ENCODE assay signal across 8 mouse cellular contexts in the genomic region with DNA sequence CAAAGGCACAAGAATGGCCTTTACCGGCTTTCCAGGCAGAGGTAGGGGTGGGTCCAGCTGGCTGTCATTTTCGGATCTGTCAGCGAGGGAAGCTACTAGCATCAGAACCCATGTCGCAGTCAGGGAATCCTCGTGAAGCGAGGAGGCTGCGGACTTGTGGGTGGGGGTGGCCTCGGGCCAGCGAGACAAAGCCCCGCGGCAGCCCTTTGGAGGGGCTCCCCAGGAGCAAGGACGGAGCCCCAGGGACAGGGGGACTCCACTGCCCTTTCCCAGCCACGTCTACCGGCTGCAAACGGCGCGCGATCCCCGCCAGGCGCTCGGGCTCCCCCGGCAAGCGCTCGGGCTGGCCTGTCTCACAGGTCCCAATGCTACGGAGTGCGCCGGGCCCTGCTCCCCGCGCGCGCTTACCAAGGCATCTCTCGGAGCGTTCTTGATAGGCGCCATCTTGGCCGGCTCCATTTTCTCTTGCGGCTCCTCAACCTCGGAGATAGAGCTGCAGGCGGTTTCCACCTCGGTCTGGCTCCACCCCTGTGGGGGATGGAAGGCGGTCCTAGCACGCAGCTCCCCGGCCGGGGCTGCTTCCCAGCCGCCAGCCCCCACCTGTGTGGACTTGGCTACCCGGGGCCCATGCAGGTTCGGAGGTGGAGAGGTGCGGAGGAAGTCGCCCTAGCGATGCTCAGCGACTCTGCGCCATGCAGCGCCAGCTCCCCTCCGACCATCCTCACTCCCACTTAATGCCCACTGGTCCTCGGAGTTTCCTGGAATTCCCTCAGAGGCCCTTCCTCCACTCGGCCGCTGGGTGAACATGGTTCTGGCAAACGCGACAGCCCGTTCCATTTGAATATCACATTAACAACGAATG. TPM values are rescaled to one million over a fixed set of nuclear protein-coding genes. Genes with fewer than 3 reads are reported as not detected.
DNase-seq lines count a peak whose midpoint lies in the region; ATAC-seq lines count a peak whose summit lies in the region.

No protein-coding gene starts in this region.

- no peaks in the 10 kb centered on the region for H3K4me1 ChIP-seq in hindbrain, embryonic 10.5 days (replicated peaks)
- H3K4me1 ChIP-seq in lung, embryonic 16.5 days (replicated peaks; ENCODE audit: control insufficient read depth, insufficient read depth, low read length) = no peaks in the 10 kb centered on the region

- no peaks in the 10 kb centered on the region for H3K36me3 ChIP-seq in hindbrain, embryonic 10.5 days
- H3K36me3 ChIP-seq in lung, embryonic 16.5 days (ENCODE audit: control insufficient read depth, insufficient read depth, low read length) = no peaks in the 10 kb centered on the region

- WGBS in hindbrain, embryonic 10.5 days = 15% methylated on average over 60 of the region's 60 CpGs
- WGBS in lung, embryonic 16.5 days = 13% methylated on average over 58 of the region's 60 CpGs

- H3K9ac ChIP-seq in lung, embryonic 16.5 days (ENCODE audit: low read length) = peak overlapping the region; percentile 84

- peak overlapping the region; percentile 90 for H3K27ac ChIP-seq in hindbrain, embryonic 10.5 days
- H3K27ac ChIP-seq in lung, embryonic 16.5 days (ENCODE audit: low read length) = peak overlapping the region; percentile 57

- ATAC-seq in frontal cortex, adult (ENCODE audit: low TSS enrichment) = peak; percentile 97
- peak; percentile 97 for ATAC-seq in lung, embryonic 16.5 days (ENCODE audit: low read depth)

- H3K4me2 ChIP-seq in lung, embryonic 16.5 days (ENCODE audit: low read depth, low read length) = peak overlapping the region; percentile 49

- peak; percentile 63 for DNase-seq in MN1 (ENCODE audit: low spot score)
- DNase-seq in cerebellum, adult 8-10 months = peak; percentile 76
- peak; percentile 72 for DNase-seq in hindbrain, embryonic 10.5 days (ENCODE audit: low spot score)
- DNase-seq in layer of hippocampus, adult 9-11 months = peak; percentile 76
- DNase-seq in ovary, postnatal 10 days (ENCODE audit: low spot score) = peak; percentile 45
- peak; percentile 67 for DNase-seq in thymus, postnatal 0 days (ENCODE audit: low spot score)

- H3K4me3 ChIP-seq in hindbrain, embryonic 10.5 days = peak overlapping the region; percentile 63
- peak overlapping the region; percentile 67 for H3K4me3 ChIP-seq in lung, embryonic 16.5 days (ENCODE audit: low read length)

- H3K27me3 ChIP-seq in hindbrain, embryonic 10.5 days (ENCODE audit: insufficient read depth, poor library complexity, severe bottlenecking) = peaks cover 6% of the 10 kb centered on the region; the same call in 1 of the 2 replicates
- no peaks in the 10 kb centered on the region for H3K27me3 ChIP-seq in lung, embryonic 16.5 days (ENCODE audit: control insufficient read depth, insufficient read depth, low read depth, low read length)

- H3K9me3 ChIP-seq in hindbrain, embryonic 10.5 days = peaks cover 12% of the 10 kb centered on the region; the same call in 1 of the 2 replicates
- H3K9me3 ChIP-seq in lung, embryonic 16.5 days (ENCODE audit: control insufficient read depth, low read length) = peaks cover 5% of the 10 kb centered on the region

RNA-seq across cellular contexts. Expression of a gene that starts 1.6 kb away (rescaled TPM):
- polyA plus RNA-seq in hindbrain, embryonic 10.5 days (2016; fragmentation: Nextera tagmentation; extraction: Ambion mirVana) = 9.3 and 10.9 TPM in 2 replicates
- 13.3 and 14.7 TPM in 2 replicates for polyA plus RNA-seq in lung, embryonic 16.5 days (2015; fragmentation: Nextera tagmentation; extraction: Ambion mirVana)
- 10.8 and 13.7 TPM in 2 replicates for polyA plus RNA-seq in thymus, postnatal 0 days (2015; fragmentation: Nextera tagmentation; extraction: Ambion mirVana)

RNA-seq across cellular contexts. Expression of a gene that starts 32.5 kb away (rescaled TPM):
- 461 and 603 TPM in 2 replicates for polyA plus RNA-seq in hindbrain, embryonic 10.5 days (2016; fragmentation: Nextera tagmentation; extraction: Ambion mirVana)
- 257 and 269 TPM in 2 replicates for polyA plus RNA-seq in lung, embryonic 16.5 days (2015; fragmentation: Nextera tagmentation; extraction: Ambion mirVana)
- 236 and 245 TPM in 2 replicates for polyA plus RNA-seq in thymus, postnatal 0 days (2015; fragmentation: Nextera tagmentation; extraction: Ambion mirVana)

RNA-seq across cellular contexts. Expression of a gene that starts 35.8 kb away (rescaled TPM):
- polyA plus RNA-seq in hindbrain, embryonic 10.5 days (2016; fragmentation: Nextera tagmentation; extraction: Ambion mirVana) = not detected in 2 replicates
- not detected in 2 replicates for polyA plus RNA-seq in lung, embryonic 16.5 days (2015; fragmentation: Nextera tagmentation; extraction: Ambion mirVana)
- polyA plus RNA-seq in thymus, postnatal 0 days (2015; fragmentation: Nextera tagmentation; extraction: Ambion mirVana) = not detected in 2 replicates

Comparison
In these comparisons a context has a peak if more than half of its experiments do, and no peak if none do; other contexts are left out.
1. Peak in every context shown above with its lines: DNase-seq, ATAC-seq, H3K4me3 ChIP-seq and H3K27ac ChIP-seq.